15 mouse cellular contexts compared by ENCODE assay signal in the genomic region with DNA sequence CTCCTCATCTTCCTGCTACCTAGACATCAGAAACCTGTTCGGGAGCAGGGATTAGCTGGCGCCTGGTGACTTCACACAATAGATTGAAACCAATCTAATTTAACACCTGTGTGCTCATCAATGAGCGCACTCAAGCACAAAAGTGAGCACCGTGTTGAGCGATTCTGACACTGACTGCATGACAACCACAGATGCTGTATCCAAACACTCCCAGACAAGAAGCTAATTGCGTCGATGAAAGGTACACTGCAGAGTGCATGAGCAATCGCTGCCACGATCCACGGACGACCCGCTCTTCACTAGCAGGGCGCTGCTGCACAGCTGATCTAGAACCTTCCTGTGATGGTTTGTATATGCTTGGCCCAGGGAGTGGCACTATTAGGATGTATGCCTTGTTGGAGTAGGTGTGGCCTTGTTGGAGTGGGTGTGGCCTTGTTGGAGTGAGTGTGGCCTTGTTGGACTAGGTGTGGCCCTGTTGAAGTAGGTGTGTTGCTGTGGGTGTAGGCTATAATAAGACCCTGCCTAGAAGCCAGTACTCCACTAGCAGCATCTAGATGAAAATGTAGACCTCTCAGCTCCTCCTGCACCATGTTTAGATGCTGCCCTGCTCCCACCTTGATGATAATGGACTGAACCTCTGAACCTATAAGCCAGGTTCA.
DNase-seq lines count a peak whose midpoint lies in the region; ATAC-seq lines count a peak whose summit lies in the region.
"Had no signal": no experiment of that assay in that cellular context is flagged by ENCODE, and none has a peak within 500 bp of the region (broad histone marks: within the 10 kb centered on the region; RNA-seq: fewer than 3 reads in every experiment).

No protein-coding gene starts in this region.

- 0 out of 2 replicates have a peak, but pooled peaks have one; percentile 35 for ATAC-seq in kidney, embryonic 16.5 days (ENCODE audit: low FRiP score, low TSS enrichment)
- ATAC-seq in hindbrain, embryonic 15.5 days (ENCODE audit: low FRiP score, low read depth): peak; percentile 50
- ATAC-seq in neural tube, embryonic 14.5 days (ENCODE audit: low read depth): peak; percentile 38; the same call in 1 of the 2 replicates
- no peak for ATAC-seq in inflammation-experienced regulatory T-cells, adult 6 months
- ATAC-seq in monocyte, adult 5-6 weeks (replicated peaks; ENCODE audit: insufficient number of reproducible peaks, low FRiP score, low TSS enrichment, poor library complexity, severe bottlenecking): no peak
- ATAC-seq: CD4-positive, CD25-positive, alpha-beta regulatory T cell, adult 4 months had no signal

- WGBS in kidney, embryonic 16.5 days: 85% methylated on average over 13 of the region's 13 CpGs
- 56% methylated on average over 13 of the region's 13 CpGs for WGBS in hindbrain, embryonic 15.5 days
- WGBS in neural tube, embryonic 14.5 days: 66% methylated on average over 13 of the region's 13 CpGs

- H3K4me3 ChIP-seq in kidney, embryonic 16.5 days (ENCODE audit: low read length): no peak overlapping the region
- H3K4me3 ChIP-seq in hindbrain, embryonic 15.5 days: no peak overlapping the region
- no peak overlapping the region for H3K4me3 ChIP-seq in neural tube, embryonic 14.5 days (ENCODE audit: low read depth, low read length)
- H3K4me3 ChIP-seq: heart, embryonic 10.5 days; limb, embryonic 15.5 days had no signal

- H3K27ac ChIP-seq in kidney, embryonic 16.5 days (ENCODE audit: low read length): no peak overlapping the region
- H3K27ac ChIP-seq in hindbrain, embryonic 15.5 days (replicated peaks): peak overlapping the region; percentile 9; the same call in 1 of the 2 replicates
- no peak overlapping the region for H3K27ac ChIP-seq in neural tube, embryonic 14.5 days (ENCODE audit: low read depth, low read length)
- H3K27ac ChIP-seq: heart, embryonic 10.5 days; limb, embryonic 15.5 days had no signal

- H3K27me3 ChIP-seq in kidney, embryonic 16.5 days (ENCODE audit: insufficient read depth, low read length): no peaks in the 10 kb centered on the region
- H3K27me3 ChIP-seq in hindbrain, embryonic 15.5 days: no peaks in the 10 kb centered on the region
- no peaks in the 10 kb centered on the region for H3K27me3 ChIP-seq in neural tube, embryonic 14.5 days (ENCODE audit: control insufficient read depth, insufficient read depth, low read length)
- H3K27me3 ChIP-seq: limb, embryonic 15.5 days had no signal

- no peak overlapping the region for H3K9ac ChIP-seq in kidney, embryonic 16.5 days (replicated peaks; ENCODE audit: low read length)
- H3K9ac ChIP-seq in hindbrain, embryonic 15.5 days: no peak overlapping the region
- H3K9ac ChIP-seq in neural tube, embryonic 14.5 days (replicated peaks; ENCODE audit: low read depth, low read length): no peak overlapping the region
- H3K9ac ChIP-seq: limb, embryonic 15.5 days had no signal

- H3K4me2 ChIP-seq in kidney, embryonic 16.5 days (replicated peaks; ENCODE audit: low read depth, low read length): no peak overlapping the region
- H3K4me2 ChIP-seq in hindbrain, embryonic 15.5 days: no peak overlapping the region
- no peak overlapping the region for H3K4me2 ChIP-seq in neural tube, embryonic 14.5 days (ENCODE audit: low read depth, low read length)
- H3K4me2 ChIP-seq: limb, embryonic 15.5 days had no signal

- DNase-seq in kidney, adult 9 months: no peak
- DNase-seq in c-Kit-positive CD71-positive TER-119-positive erythroid progenitor cells, embryonic 14.5 days (ENCODE audit: low spot score): peak; percentile 10
- no peak for DNase-seq in frontal cortex, postnatal 25 days (ENCODE audit: low spot score in 2 of 2)
- DNase-seq: cerebellum, postnatal 36 days; kidney, adult 11 months; layer of hippocampus, adult 9-11 months; right cerebral cortex, postnatal 14 days had no signal

- no peaks in the 10 kb centered on the region for H3K9me3 ChIP-seq in kidney, embryonic 16.5 days (ENCODE audit: low read length)
- H3K9me3 ChIP-seq in hindbrain, embryonic 15.5 days: no peaks in the 10 kb centered on the region
- H3K9me3 ChIP-seq in neural tube, embryonic 14.5 days (ENCODE audit: control insufficient read depth, low read length): no peaks in the 10 kb centered on the region
- H3K9me3 ChIP-seq: heart, embryonic 10.5 days; limb, embryonic 15.5 days had no signal

- peaks cover 18% of the 10 kb centered on the region for H3K4me1 ChIP-seq in kidney, embryonic 16.5 days (ENCODE audit: insufficient read depth, low read length)
- H3K4me1 ChIP-seq in hindbrain, embryonic 15.5 days (replicated peaks): peaks cover 31% of the 10 kb centered on the region
- H3K4me1 ChIP-seq in neural tube, embryonic 14.5 days (ENCODE audit: control insufficient read depth, insufficient read depth, low read length): peaks cover 13% of the 10 kb centered on the region

- H3K36me3 ChIP-seq in kidney, embryonic 16.5 days (ENCODE audit: insufficient read depth, low read length): no peaks in the 10 kb centered on the region
- H3K36me3 ChIP-seq in hindbrain, embryonic 15.5 days: no peaks in the 10 kb centered on the region
- H3K36me3 ChIP-seq in neural tube, embryonic 14.5 days (ENCODE audit: control insufficient read depth, insufficient read depth, low read length): no peaks in the 10 kb centered on the region
- H3K36me3 ChIP-seq: heart, embryonic 10.5 days; limb, embryonic 15.5 days had no signal

Comparison
In these comparisons a context has a peak if more than half of its experiments do, and no peak if none do; other contexts are left out.
1. ATAC-seq: peak in kidney, embryonic 16.5 days (single experiment), hindbrain, embryonic 15.5 days (single experiment) and neural tube, embryonic 14.5 days (single experiment); none in inflammation-experienced regulatory T-cells, adult 6 months (single experiment) and monocyte, adult 5-6 weeks (single experiment).